Mouse (Mus musculus) cerebellum, postnatal 14 days (tissue): ENCODE measurements at regions not wholly inside any gene's neighbourhood (a gene's known extent, or its start where the extent isn't known, plus 50 kb on each side); places are given as distances from the start of the nearest gene placed in this dataset.

Source experiments
- DNase-seq, 2 experiments: peaks; one replicate each; pipeline ENCODE4 v3.0.0; 2021; ENCODE audit warnings: mixed read lengths in 2 of 2

DNA sequence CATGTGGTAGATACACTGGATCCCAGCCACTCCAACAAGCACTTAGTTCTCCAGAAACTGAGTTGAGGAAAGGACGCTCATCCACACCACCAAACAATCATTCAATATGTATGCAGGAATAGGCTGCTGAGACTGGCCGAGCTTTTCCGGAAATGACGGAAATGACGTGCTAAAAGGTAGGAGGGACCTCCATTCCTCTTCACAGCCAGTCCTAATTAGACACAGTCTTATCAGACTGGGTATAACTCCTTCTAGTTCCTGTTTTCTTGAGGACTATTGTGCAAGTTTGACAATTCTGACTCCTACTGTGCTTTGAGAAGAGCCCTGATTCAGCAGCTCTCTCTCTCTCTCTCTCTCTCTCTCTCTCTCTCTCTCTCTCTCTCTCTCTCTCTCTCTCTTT lies 477.9 kb upstream of the Gm26657 start:
- no peak for DNase-seq

DNA sequence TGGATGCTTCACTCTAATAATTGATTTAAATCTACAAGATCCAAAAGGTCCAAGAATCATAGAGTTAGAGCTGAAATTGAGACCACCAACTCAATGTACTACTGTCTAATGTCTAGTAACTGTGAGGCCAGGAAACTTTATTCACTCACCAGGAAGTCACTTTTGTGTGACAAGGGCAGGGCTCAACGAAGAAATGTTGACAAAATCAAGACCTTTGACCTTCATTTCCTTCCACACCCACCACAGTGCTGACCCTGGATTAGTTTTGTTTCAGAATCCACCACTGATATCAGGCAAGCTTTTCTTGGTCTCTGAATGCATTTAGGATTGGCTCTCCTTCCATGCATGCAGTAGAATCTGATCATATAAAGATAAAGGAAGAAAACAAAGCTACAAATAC lies 487.5 kb upstream of the Gm26657 start:
- no peak for DNase-seq

DNA sequence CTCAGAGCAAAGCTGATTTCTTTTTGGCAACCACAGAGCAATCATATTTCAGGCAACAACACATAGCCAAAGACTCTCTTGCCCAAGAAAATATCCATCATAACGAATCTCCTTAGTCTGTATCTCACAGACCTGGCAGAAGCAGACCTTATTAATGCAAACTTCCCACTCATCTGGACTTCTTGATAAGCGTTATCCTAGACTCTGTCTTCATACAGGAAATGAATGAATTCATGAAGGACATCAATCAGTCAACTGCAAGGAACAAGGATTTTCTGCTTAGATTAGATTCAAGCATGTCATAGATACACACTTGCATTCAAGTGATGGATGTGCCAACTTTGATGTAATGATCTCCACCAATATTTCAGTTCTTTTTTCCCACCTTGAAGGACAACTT lies 488.1 kb upstream of the Gm26657 start:
- DNase-seq = no peak

DNA sequence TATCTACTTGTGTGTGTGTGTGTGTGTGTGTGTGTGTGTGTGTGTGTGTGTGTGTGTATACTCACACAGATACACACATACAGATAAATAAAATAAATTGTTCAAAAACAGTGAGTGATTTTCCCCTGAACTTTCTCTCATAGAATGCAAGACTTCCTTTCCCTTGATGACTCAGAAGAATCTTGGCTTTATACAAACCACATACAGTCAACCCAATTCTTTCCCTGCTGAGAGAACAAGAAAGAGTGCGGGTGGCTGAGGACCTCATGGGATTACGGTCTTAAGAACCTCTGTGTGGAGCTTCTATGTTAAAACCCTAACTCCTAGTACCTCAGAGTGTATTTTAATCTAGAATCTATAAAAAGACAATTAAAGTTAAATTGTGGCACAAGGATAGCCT lies 489.3 kb upstream of the Gm26657 start:
- DNase-seq = no peak

DNA sequence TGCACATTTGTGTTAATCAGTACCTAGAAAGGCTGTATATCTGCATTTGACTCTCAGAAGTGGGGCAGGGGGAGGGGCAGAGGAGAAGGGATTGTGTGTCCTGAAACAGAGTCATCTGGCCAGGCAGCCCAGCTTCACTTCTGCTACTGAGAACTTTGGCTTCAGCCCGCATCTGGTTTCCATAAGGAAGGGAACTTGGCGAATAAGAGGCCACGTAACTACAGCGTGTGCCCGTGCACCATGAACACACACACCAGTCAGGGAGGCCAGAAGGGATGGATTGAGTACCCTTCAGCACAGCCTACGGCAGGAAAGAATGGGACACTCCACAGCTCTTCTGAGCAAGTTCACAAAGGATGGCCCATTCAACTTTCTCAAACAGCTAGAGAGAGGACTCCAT lies 496.0 kb upstream of the Gm26657 start:
- no peak for DNase-seq

DNA sequence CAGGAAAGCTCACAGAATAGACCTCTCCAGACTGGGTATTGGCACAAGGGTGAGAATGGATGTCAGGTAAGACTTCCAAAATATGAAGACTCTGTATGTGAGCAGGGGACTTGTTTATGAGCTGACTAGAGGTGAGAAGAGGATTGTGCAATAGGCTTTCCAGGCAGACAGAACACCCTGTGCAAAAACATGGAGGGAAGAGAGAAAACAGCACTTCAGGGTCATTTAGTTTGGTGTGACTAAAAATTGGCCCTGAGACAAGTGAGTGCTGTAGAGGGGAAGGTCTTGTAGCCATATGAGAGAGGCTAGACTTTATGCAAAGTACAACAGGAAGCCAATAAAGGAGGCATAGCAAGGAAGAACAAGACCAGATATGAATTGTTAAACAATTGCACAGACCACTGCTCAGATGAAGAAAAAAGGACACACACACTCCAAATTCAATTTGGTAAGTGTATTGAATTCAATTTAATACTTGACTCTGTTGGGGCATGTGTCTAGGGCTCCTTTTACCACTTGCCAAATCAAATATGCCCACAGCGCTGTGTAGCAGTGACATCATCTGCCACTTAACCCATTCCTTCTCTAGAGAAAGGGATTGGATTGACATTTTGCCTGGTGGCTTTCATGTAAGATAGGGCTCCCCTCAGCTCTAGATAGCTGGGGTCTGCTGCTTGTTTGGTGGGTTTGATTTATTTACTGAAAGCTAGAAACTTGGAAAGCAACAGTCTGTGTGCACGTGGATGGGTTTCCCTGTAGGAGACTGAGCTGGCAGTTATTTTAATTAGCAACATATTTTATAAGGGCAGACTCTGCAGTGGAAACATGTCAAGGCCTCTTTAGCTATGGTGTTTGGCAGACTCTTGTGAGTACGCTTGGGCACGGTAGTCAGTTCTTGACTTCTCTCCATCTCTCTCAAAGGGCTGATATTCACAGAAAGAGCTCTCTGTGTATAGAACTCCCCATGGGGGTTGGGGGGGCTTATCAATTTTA lies 501.1 kb upstream of the Gm26657 start:
- DNase-seq = no peak

DNA sequence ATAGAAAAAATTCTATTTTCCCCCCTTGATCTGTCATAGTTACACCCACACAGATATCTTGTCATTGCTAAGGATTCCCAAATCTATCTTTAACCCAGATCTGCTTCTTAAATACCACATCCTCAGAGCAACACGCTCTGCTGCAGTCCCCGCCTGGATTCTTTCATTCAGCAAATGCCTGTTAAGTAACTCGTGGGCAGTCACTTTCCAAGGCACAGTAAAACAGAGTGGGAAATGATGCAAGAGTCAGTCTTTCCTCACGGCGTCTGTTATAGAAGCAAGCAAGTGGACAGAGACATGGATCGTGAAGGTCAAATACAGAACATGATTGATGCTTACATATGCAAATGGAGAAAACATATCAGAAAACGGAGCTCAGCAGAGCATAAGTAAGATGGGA lies 508.5 kb upstream of the Gm26657 start:
- DNase-seq = no peak

DNA sequence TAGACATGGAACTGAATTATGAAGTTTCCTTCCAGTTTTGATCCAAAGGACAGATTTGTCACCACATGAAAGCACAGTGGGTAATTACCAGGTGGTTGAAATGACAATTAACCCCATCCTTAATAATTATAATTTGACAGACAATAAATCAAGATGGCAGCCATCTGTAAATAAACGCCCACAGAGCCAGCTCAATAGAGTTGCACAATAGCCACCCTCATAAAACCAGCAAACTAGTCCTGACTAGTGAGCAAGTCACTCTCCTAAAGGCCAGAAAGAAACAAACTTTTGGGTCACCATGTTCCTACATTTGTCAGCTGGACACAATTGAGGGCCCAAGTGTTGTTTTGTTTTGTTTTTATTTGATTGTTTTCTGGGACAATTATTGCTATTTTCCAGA lies 509.4 kb upstream of the Gm26657 start:
- DNase-seq = no peak

DNA sequence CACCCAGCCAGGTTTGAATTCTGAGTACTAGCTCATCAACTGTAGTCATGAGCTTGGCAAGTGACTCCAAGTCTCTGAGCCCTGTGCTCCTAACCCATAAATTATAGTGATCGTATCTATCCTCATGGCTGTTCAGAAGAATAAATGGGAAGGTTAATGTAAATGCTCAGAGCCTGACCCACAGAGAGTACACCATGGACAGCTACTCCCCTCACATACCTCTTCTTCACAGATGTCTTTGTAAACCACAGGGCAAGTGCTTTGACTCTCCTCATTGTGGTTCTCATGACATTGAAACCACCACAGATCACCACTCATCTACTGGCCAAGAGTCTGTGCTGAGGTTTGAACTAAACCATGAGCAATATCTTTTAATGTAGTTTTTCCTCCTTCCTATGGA lies 513.4 kb upstream of the Gm26657 start:
- no peak for DNase-seq

DNA sequence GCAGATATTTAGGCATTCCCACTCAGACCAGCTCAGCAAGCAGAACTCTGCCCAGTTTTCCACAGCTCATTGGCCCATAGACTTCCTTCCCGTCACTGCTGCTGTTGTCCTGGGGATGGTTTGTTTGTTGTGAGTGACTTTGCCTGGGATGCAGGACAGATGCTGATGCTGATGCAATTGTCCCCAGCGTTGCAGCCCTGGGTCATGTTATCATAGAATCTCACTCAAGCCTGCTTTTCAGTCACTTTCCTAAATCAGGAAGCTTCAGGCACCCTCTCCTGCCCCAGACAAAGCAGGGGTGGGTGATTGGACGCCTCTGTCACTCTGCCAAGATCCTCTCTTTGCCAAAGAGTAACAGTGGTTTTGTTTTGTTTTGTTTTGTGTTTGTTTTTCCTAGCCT lies 515.3 kb upstream of the Gm26657 start:
- no peak for DNase-seq

DNA sequence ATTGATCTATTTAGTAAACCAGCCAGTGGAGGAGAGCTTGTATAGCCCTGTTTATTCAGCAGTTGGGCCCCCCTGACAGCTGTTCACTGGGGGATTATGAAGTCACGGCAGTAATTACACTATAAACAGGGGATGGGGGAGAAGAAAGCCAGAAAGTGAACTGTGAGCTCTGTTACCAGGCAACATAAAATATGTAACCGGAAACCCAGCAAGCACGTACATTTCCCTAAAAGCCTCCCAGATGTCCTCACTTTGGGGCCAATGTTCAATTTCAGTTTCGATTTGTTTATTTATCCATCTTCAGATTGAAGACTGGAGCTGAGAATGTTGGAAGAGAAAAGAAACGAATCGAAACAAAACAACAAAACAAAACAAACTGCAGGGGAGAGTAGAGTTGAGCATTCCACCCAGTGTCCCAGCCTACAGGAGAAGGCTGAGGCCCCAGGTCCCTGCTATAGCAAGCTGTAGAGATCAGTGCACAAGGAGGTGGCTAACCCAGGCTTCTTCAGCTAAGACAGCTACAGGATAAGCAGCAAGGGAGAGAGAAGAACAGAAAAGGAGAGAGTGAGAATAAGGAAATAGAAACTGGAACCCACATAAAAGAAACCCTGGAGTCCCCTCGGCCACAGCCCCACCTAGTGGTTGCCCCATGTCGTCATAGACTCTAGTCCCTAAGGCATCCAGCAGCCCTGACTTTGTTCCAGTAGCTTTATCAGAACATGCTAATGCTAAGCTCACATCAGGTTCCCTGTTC lies 517.7 kb upstream of the Gm26657 start:
- DNase-seq = peak; percentile 35 to 43

DNA sequence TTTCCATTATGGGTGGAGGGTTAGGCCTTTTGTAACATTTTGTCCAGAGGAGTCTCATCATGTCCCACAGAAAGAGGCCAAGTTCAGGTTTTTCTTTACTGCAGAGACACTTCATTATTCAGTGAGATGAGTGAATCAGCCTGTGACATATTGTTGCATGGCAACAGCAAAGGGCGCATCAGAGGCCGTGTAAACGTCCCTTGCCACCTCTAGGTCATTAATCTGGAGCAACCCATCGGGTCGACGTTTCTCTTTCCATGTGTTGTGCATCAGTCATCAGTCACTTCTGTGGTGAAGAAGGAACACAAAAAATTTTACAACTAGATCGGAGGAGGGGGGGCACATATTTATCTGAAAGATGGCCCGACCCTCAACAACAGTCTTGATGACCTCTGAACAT lies 519.3 kb upstream of the Gm26657 start:
- no peak for DNase-seq

DNA sequence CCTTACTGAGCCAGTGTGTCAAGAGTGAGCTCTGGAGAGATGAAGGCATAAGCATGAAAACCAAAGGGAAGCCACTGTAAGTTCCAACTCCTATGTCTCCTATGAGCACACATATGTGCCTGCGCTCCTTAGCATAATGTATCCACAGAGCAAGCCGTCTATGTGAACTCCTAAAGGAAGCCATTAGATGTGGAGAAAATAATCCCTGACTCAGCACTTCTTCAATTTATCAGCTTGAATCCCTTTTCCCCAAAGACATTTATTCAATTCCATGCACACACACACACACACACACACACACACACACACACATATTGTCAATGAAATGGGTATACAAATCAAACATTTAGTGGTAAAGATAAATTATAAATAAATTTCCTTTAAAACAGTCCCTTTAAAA lies 530.4 kb upstream of the Gm26657 start:
- DNase-seq = no peak

DNA sequence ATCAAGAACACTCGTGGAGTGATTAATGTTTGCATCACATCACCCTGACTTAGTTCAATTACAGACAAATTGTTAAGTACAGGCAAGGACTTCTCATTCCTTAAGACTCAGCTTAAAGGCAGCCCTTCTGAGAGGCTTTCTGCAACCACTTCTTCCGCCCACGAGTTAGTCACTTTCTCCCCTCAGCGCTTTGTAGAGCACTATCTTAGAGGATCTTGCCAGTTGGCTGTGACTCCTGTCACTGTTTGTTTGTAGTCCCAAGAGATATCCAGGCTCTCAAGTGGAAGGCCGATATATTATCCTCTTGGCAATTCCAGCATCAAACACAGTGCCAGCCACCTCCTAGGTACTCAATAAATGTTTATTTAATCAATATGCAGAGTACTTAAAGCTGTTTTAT lies 532.1 kb upstream of the Gm26657 start:
- DNase-seq = no peak

DNA sequence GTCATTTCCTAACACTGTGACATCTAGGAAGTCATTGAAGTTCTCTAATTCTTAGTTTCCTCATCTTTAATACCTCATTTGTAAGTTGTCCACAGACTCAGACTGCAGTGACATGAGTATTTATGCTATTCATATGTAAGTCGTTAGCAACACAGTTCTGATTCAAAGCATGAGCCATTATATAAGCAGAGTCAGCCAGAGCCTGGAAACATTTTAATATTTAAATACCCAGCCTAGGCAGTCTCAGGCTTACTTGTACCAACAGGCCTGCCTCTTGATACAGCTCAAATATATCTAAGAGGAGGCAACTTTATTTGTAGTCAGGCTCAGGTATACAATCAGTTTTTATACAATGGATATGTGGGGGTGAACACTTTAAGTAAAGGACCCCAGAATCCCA lies 534.8 kb upstream of the Gm26657 start:
- DNase-seq = no peak

DNA sequence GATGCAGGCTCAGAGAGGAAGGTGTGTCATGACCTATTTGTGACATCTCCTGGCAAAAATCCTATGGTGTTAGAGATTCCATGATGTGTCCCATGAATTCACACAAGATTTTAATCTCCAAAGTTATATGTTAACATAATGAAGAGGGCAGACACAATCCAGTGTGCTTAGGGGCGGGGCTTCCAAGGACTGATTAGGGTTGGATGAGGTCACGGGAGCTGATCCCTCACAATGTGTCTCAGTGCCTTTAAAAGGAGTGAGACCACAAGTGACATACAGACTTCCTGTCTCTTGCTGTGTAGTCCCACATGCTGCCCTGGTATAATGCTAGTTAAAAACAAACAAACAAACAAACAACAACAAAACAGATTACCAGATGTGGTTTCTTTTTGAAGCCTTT lies 546.5 kb upstream of the Gm26657 start:
- no peak for DNase-seq

DNA sequence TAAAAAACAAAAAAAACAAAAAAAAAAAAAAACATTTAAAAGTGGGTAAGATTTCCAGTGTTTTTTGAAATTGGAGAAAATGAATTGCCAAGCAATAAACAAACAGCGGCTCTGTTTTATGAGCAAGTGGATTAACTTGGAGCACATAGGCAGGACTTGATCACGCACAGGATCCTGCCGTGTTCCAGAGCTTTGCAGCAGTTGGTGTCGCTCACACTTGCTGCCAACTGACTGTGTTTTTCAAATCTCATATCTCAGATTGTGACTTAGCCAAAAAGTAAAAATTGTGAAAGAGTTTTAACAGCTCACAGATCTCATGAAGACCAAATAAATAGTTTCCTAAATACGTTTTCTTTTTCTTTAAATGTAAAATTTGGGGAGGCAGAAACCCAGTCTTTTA lies 547.4 kb upstream of the Gm26657 start:
- DNase-seq = no peak

DNA sequence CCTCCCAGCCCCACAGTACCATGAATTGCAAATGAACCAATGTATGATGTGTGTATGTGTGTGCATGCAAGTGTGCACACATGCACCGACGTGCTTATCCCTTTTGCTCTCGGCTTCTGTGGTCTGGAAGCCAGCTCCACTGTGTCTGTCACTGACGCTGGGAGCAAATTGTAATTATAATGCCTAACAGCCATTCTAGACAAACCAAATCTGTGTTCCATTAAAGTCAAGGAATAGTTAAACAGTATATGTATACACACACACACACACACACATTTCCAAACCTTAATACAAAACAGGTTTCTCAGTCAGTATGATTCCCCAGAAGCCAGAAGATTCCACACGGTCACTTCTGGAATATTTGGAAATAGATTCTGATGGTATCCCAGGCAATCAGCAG lies 560.3 kb upstream of the Gm26657 start:
- no peak for DNase-seq

DNA sequence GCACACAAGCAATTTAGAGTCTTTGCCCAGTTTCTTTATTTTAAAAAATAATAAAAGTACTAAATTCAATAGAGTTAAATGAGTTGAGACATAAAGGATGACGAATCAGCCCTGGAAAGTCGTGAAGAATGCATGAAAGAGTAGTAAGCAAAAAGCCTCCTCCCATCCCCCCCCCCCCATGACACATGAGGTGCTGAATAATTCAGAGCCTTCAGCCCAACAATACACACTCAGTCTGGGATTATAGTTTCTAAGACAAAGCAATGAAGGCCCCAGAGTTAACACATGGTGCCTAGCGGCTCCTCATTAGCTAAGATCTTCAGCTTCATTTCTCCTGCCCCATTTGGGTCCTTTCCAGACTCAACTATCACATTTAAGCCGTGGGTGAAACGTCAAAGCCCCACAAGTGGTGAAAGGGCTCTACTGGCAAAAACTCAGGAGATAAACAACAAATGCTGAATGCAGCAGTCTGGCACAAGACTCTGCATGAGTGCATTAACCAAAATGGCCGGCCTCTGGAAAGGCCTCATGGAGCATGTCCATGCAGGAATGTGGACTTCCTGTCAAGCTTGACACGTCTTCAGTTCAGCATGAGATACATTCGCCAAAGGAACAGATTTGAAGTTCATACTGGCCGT lies 560.9 kb upstream of the Gm26657 start:
- no peak for DNase-seq

DNA sequence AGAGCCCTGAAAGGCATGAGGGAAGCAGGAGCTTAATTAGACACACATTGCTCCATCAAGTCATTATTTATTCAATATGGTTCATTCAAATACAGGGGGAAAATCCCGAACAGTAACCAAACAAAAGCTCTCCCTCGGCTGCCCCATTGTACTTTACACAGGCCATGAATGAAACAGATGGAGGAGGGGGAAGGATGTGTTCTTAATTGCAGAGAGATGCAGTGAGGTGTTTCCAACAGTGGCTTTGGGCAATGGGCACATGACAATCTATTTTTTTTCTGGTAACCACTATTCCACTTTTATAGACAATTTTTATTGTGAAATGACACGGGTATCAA lies 578.6 kb upstream of the Gm26657 start:
- DNase-seq = no peak

DNA sequence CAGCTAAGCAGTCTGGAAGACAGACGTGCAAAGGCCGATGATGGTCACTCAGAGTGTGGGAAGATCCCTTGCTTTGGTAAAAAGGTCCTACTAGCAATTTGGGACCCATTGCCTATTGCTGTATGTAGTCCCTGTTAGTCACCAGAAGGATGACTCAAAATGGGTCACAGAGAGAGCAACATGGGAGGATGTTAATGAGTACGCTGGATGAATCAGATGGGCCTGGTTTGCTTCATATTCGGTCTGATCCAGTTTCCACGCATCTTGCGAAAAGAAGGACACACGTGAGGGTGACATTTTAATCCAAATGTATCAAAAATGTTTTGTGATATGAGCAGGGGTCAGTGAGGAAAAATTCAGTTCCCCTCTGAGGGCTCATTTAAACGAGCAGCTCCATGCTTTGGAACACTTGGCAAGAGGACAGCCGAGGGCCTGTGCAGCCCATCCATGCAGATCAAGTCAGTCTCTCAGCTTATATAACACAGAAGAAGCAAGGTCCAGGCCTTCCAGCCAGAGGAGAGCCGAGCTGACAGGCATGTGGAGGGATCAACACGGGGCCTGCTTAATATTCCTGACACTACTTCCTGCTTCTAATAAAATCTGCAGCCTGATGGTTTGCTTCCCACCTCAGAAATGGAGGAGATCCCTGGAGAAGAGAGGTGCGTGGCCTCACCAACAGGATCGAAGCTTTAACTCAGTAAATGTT lies 579.2 kb upstream of the Gm26657 start:
- DNase-seq = peak; percentile 8 to 10

DNA sequence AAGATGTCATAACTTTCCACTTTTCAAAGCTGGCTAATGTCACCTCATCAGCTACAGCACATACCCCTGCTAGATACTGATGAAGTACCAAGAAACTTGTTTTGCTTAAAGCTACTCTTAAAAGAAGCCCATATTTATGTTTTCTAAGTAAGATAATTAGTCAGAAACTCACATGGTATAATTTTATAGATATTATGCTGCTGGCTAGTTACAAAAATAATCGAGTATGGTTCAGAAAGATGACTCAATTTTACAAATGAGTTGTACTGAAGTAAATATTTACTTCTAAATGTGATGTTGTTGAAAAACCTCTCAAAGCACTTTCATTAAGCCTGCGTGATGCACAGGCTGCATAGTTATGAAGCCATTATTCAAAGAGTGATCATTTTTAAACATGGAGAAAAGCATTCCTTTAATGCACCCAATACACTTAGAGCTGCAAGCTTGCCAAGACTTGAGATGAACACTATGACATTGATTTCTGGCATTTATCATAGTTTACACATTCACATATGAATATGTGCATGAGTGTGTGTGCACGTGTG lies 582.3 kb upstream of the Gm26657 start:
- DNase-seq = no peak

DNA sequence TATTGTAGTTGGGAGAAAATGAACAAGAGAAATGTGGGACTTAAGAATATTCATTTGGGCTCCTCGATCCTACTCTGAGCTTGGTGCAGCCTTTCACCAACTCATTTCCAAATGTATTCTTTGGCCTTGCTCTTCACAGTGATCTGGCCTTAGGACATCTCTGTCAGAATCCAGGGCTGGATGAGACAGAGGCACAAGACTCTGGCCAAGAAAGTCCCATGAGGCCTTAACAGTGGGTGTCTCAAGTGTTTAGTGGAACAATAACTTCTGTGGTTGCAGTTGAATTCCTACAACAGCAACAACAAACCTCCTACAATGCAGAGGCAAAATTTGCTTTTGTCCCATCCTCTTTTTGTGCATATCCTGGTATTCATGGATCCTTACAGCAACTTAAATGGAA lies 589.2 kb upstream of the Gm26657 start:
- no peak for DNase-seq
